Mouse (Mus musculus): ENCODE data around the gene Spsb2. TPM values are rescaled to one million over a fixed set of nuclear protein-coding genes. Genes with fewer than 3 reads are reported as not detected.

The Spsb2 gene
- polyA plus RNA-seq, 1 experiment, result 63.6 TPM

GRCm38 (mm10) chr6:124813496-124813895 is 5.0 kb downstream of the Spsb2 start:
- no peak for TF ChIP-seq POLR2A (IDR thresholded peaks at IDR 0.05; ENCODE audit: control insufficient read depth, low read depth, low read length)
- TF ChIP-seq CTCF (IDR thresholded peaks at IDR 0.05; ENCODE audit: control insufficient read depth, insufficient read depth, insufficient replicate concordance, low read depth, low read length), result no peak
- peaks cover 51% of the 10 kb centered on the region for H3K4me1 ChIP-seq (ENCODE audit: control insufficient read depth, insufficient read depth, low read length)
- peaks cover 5% of the 10 kb centered on the region for H3K36me3 ChIP-seq (ENCODE audit: control insufficient read depth, insufficient read depth, low read length)
- no peaks in the 10 kb centered on the region for H3K27me3 ChIP-seq (ENCODE audit: control insufficient read depth, insufficient read depth, low read length)
- peak overlapping the region; percentile 83 for H3K4me3 ChIP-seq (ENCODE audit: control insufficient read depth, low read depth, low read length)
- H3K27ac ChIP-seq (ENCODE audit: control insufficient read depth, insufficient read depth, low read depth, low read length), result peak overlapping the region; percentile 69

- no peaks in the 10 kb centered on the region for H3K27me3 ChIP-seq (ENCODE audit: control insufficient read depth, insufficient read depth, low read length)
- peaks cover 46% of the 10 kb centered on the region for H3K4me1 ChIP-seq (ENCODE audit: control insufficient read depth, insufficient read depth, low read length)
- H3K36me3 ChIP-seq (ENCODE audit: control insufficient read depth, insufficient read depth, low read length), result peaks cover 5% of the 10 kb centered on the region
- H3K27ac ChIP-seq (ENCODE audit: control insufficient read depth, insufficient read depth, low read depth, low read length), result peak within 1 kb of the TSS; percentile 99
- peak within 1 kb of the TSS; percentile 83 for H3K4me3 ChIP-seq (ENCODE audit: control insufficient read depth, low read depth, low read length)
- TF ChIP-seq POLR2A (IDR thresholded peaks at IDR 0.05; ENCODE audit: control insufficient read depth, low read depth, low read length) (no peak; the same call in 1 of the 2 replicates), CTCF (IDR thresholded peaks at IDR 0.05; ENCODE audit: control insufficient read depth, insufficient read depth, insufficient replicate concordance, low read depth, low read length) (no peak; the same call in 1 of the 2 replicates)
Measured at GRCm38 (mm10) chr6:124813933-124814332, 5.5 kb downstream of the Spsb2 start, which contains the start of gene Tpi1. Tpi1 (minus strand) TSS chr6:124814296.

- Histone ChIP-seq H3K4me3 (ENCODE audit: control insufficient read depth, low read depth, low read length) (peak overlapping the region; percentile 83), H3K27me3 (ENCODE audit: control insufficient read depth, insufficient read depth, low read length) (no peaks in the 10 kb centered on the region), H3K27ac (ENCODE audit: control insufficient read depth, insufficient read depth, low read depth, low read length) (peak overlapping the region; percentile 99), H3K36me3 (ENCODE audit: control insufficient read depth, insufficient read depth, low read length) (peaks cover 5% of the 10 kb centered on the region), H3K4me1 (ENCODE audit: control insufficient read depth, insufficient read depth, low read length) (peaks cover 42% of the 10 kb centered on the region)
- no peak for TF ChIP-seq POLR2A (IDR thresholded peaks at IDR 0.05; ENCODE audit: control insufficient read depth, low read depth, low read length)
- no peak for TF ChIP-seq CTCF (IDR thresholded peaks at IDR 0.05; ENCODE audit: control insufficient read depth, insufficient read depth, insufficient replicate concordance, low read depth, low read length)
Measured at GRCm38 (mm10) chr6:124814448-124814847, 6.0 kb downstream of the Spsb2 start.

- Histone ChIP-seq H3K36me3 (ENCODE audit: control insufficient read depth, insufficient read depth, low read length) (peaks cover 5% of the 10 kb centered on the region), H3K27me3 (ENCODE audit: control insufficient read depth, insufficient read depth, low read length) (no peaks in the 10 kb centered on the region), H3K27ac (ENCODE audit: control insufficient read depth, insufficient read depth, low read depth, low read length) (peak overlapping the region; percentile 99), H3K4me1 (ENCODE audit: control insufficient read depth, insufficient read depth, low read length) (peaks cover 38% of the 10 kb centered on the region), H3K4me3 (ENCODE audit: control insufficient read depth, low read depth, low read length) (peak overlapping the region; percentile 83)
- TF ChIP-seq POLR2A (IDR thresholded peaks at IDR 0.05; ENCODE audit: control insufficient read depth, low read depth, low read length), result no peak
- TF ChIP-seq CTCF (IDR thresholded peaks at IDR 0.05; ENCODE audit: control insufficient read depth, insufficient read depth, insufficient replicate concordance, low read depth, low read length), result no peak
Measured at GRCm38 (mm10) chr6:124814858-124815774, 6.7 kb downstream of the Spsb2 start.

GRCm38 (mm10) chr6:124816611-124817010 is 8.2 kb downstream of the Spsb2 start:
- Histone ChIP-seq H3K27ac (ENCODE audit: control insufficient read depth, insufficient read depth, low read depth, low read length) (no peak overlapping the region), H3K36me3 (ENCODE audit: control insufficient read depth, insufficient read depth, low read length) (peaks cover 5% of the 10 kb centered on the region), H3K4me1 (ENCODE audit: control insufficient read depth, insufficient read depth, low read length) (peaks cover 37% of the 10 kb centered on the region), H3K4me3 (ENCODE audit: control insufficient read depth, low read depth, low read length) (no peak overlapping the region; the same call in 1 of the 2 replicates), H3K27me3 (ENCODE audit: control insufficient read depth, insufficient read depth, low read length) (no peaks in the 10 kb centered on the region)
- no peak for TF ChIP-seq CTCF (IDR thresholded peaks at IDR 0.05; ENCODE audit: control insufficient read depth, insufficient read depth, insufficient replicate concordance, low read depth, low read length)
- no peak for TF ChIP-seq POLR2A (IDR thresholded peaks at IDR 0.05; ENCODE audit: control insufficient read depth, low read depth, low read length)

GRCm38 (mm10) chr6:124817125-124817524 is 8.7 kb downstream of the Spsb2 start:
- peaks cover 4% of the 10 kb centered on the region for H3K36me3 ChIP-seq (ENCODE audit: control insufficient read depth, insufficient read depth, low read length)
- TF ChIP-seq CTCF (IDR thresholded peaks at IDR 0.05; ENCODE audit: control insufficient read depth, insufficient read depth, insufficient replicate concordance, low read depth, low read length), result no peak
- no peak for TF ChIP-seq POLR2A (IDR thresholded peaks at IDR 0.05; ENCODE audit: control insufficient read depth, low read depth, low read length)
- no peak overlapping the region for H3K4me3 ChIP-seq (ENCODE audit: control insufficient read depth, low read depth, low read length)
- no peaks in the 10 kb centered on the region for H3K27me3 ChIP-seq (ENCODE audit: control insufficient read depth, insufficient read depth, low read length)
- peaks cover 33% of the 10 kb centered on the region for H3K4me1 ChIP-seq (ENCODE audit: control insufficient read depth, insufficient read depth, low read length)
- no peak overlapping the region for H3K27ac ChIP-seq (ENCODE audit: control insufficient read depth, insufficient read depth, low read depth, low read length)

- H3K4me1 ChIP-seq (ENCODE audit: control insufficient read depth, insufficient read depth, low read length), result peaks cover 28% of the 10 kb centered on the region
- H3K4me3 ChIP-seq (ENCODE audit: control insufficient read depth, low read depth, low read length), result no peak overlapping the region
- TF ChIP-seq POLR2A (IDR thresholded peaks at IDR 0.05; ENCODE audit: control insufficient read depth, low read depth, low read length) (no peak), CTCF (IDR thresholded peaks at IDR 0.05; ENCODE audit: control insufficient read depth, insufficient read depth, insufficient replicate concordance, low read depth, low read length) (no peak)
- H3K27me3 ChIP-seq (ENCODE audit: control insufficient read depth, insufficient read depth, low read length), result no peaks in the 10 kb centered on the region
- H3K36me3 ChIP-seq (ENCODE audit: control insufficient read depth, insufficient read depth, low read length), result peaks cover 3% of the 10 kb centered on the region
- H3K27ac ChIP-seq (ENCODE audit: control insufficient read depth, insufficient read depth, low read depth, low read length), result no peak overlapping the region
Measured at GRCm38 (mm10) chr6:124817563-124817962, 9.1 kb downstream of the Spsb2 start.
